Mouse (Mus musculus): ENCODE results near the gene Cnnm1. TPM values are rescaled to one million over a fixed set of nuclear protein-coding genes. Genes with fewer than 3 reads are reported as not detected.
A peak's percentile ranks its signal among the peaks of the same experiment; 100 is the strongest.

The Cnnm1 gene
- total RNA-seq (2014; rRNA removed) = 8.2 and 9.6 TPM in 2 replicates
- 2.5 and 3.4 TPM in 2 replicates for polyA plus RNA-seq (2015; fragmentation: Nextera tagmentation; extraction: Ambion mirVana)

- Histone ChIP-seq H3K36me3 (ENCODE audit: insufficient read depth, low read length) (no peaks in the 10 kb centered on the region), H3K9me3 (ENCODE audit: low read length) (no peaks in the 10 kb centered on the region; the same call in 1 of the 2 replicates), H3K4me3 (ENCODE audit: low read length) (peak within 1 kb of the TSS; percentile 55), H3K27me3 (ENCODE audit: insufficient read depth, low read length) (no peaks in the 10 kb centered on the region), H3K9ac (replicated peaks; ENCODE audit: low read length) (peak within 1 kb of the TSS; percentile 73), H3K4me1 (ENCODE audit: insufficient read depth, low read length) (0 out of 2 replicates have a peak, but pooled peaks cover 4% of the 10 kb centered on the region), H3K27ac (peak within 1 kb of the TSS; percentile 85), H3K4me2 (ENCODE audit: low read depth, low read length) (peak within 1 kb of the TSS; percentile 92)
- TF ChIP-seq CTCF (IDR thresholded peaks at IDR 0.05; ENCODE audit: low read depth) = peak; percentile 41
- DNase-seq (ENCODE audit: low spot score) (peak; percentile 87), ATAC-seq (peak; percentile 91)
- 1% methylated on average over 48 of the region's 51 CpGs for WGBS
Measured at GRCm38 (mm10) chr19:43440112-43440737, at the start of gene Cnnm1. TSS of gene Cnnm1 (plus strand) at chr19:43440436.

- peak; percentile 90 for DNase-seq (ENCODE audit: low spot score)
- TF ChIP-seq CTCF (IDR thresholded peaks at IDR 0.05; ENCODE audit: low read depth) = peak; percentile 90
- Histone ChIP-seq H3K4me2 (ENCODE audit: low read depth, low read length) (no peak overlapping the region), H3K27me3 (ENCODE audit: insufficient read depth, low read length) (no peaks in the 10 kb centered on the region), H3K27ac (no peak overlapping the region), H3K4me3 (ENCODE audit: low read length) (no peak overlapping the region), H3K9ac (replicated peaks; ENCODE audit: low read length) (no peak overlapping the region), H3K4me1 (ENCODE audit: insufficient read depth, low read length) (no peaks in the 10 kb centered on the region), H3K36me3 (ENCODE audit: insufficient read depth, low read length) (no peaks in the 10 kb centered on the region), H3K9me3 (ENCODE audit: low read length) (no peaks in the 10 kb centered on the region)
- WGBS = 4% methylated on average over 4 of the region's 4 CpGs
- ATAC-seq = peak; percentile 63; the same call in 1 of the 2 replicates
Measured at GRCm38 (mm10) chr19:43396327-43396726, 43.9 kb upstream of the Cnnm1 start.

- DNase-seq (ENCODE audit: low spot score) (peak; percentile 37), ATAC-seq (no peak)
- no peaks in the 10 kb centered on the region for H3K9me3 ChIP-seq (ENCODE audit: low read length)
- 45% methylated on average over 1 of the region's 1 CpGs for WGBS
- no peaks in the 10 kb centered on the region for H3K27me3 ChIP-seq (ENCODE audit: insufficient read depth, low read length)
- H3K4me2 ChIP-seq (ENCODE audit: low read depth, low read length) = no peak overlapping the region
- no peaks in the 10 kb centered on the region for H3K36me3 ChIP-seq (ENCODE audit: insufficient read depth, low read length)
- no peak overlapping the region for H3K9ac ChIP-seq (replicated peaks; ENCODE audit: low read length)
- no peak overlapping the region for H3K27ac ChIP-seq
- peak; percentile 43 for TF ChIP-seq CTCF (IDR thresholded peaks at IDR 0.05; ENCODE audit: low read depth)
- no peak overlapping the region for H3K4me3 ChIP-seq (ENCODE audit: low read length)
- no peaks in the 10 kb centered on the region for H3K4me1 ChIP-seq (ENCODE audit: insufficient read depth, low read length)
Measured at GRCm38 (mm10) chr19:43407181-43407580, 33.1 kb upstream of the Cnnm1 start.

GRCm38 (mm10) chr19:43415565-43415964, 24.7 kb upstream of the Cnnm1 start:
- ATAC-seq = no peak

GRCm38 (mm10) chr19:43420506-43420905, 19.7 kb upstream of the Cnnm1 start:
- no peaks in the 10 kb centered on the region for H3K27me3 ChIP-seq (ENCODE audit: insufficient read depth, low read length)
- no peaks in the 10 kb centered on the region for H3K9me3 ChIP-seq (ENCODE audit: low read length)
- no peak overlapping the region for H3K4me2 ChIP-seq (ENCODE audit: low read depth, low read length)
- ATAC-seq (no peak), DNase-seq (ENCODE audit: low spot score) (no peak)
- no peaks in the 10 kb centered on the region for H3K4me1 ChIP-seq (ENCODE audit: insufficient read depth, low read length)
- no peak overlapping the region for H3K9ac ChIP-seq (replicated peaks; ENCODE audit: low read length)
- no peaks in the 10 kb centered on the region for H3K36me3 ChIP-seq (ENCODE audit: insufficient read depth, low read length)
- TF ChIP-seq CTCF (IDR thresholded peaks at IDR 0.05; ENCODE audit: low read depth) = no peak
- WGBS = 85% methylated on average over 3 of the region's 3 CpGs
- H3K27ac ChIP-seq = no peak overlapping the region
- H3K4me3 ChIP-seq (ENCODE audit: low read length) = no peak overlapping the region

More at GRCm38 (mm10) chr19:43415565-43415964, 24.7 kb upstream of the Cnnm1 start:
- H3K27ac ChIP-seq = no peak overlapping the region
- TF ChIP-seq CTCF (IDR thresholded peaks at IDR 0.05; ENCODE audit: low read depth) = no peak
- H3K4me3 ChIP-seq (ENCODE audit: low read length) = no peak overlapping the region
- H3K9me3 ChIP-seq (ENCODE audit: low read length) = no peaks in the 10 kb centered on the region
- DNase-seq (ENCODE audit: low spot score) = no peak
- H3K4me1 ChIP-seq (ENCODE audit: insufficient read depth, low read length) = no peaks in the 10 kb centered on the region
- H3K36me3 ChIP-seq (ENCODE audit: insufficient read depth, low read length) = no peaks in the 10 kb centered on the region
- WGBS = 63% methylated on average over 2 of the region's 2 CpGs
- no peak overlapping the region for H3K4me2 ChIP-seq (ENCODE audit: low read depth, low read length)
- H3K27me3 ChIP-seq (ENCODE audit: insufficient read depth, low read length) = no peaks in the 10 kb centered on the region
- no peak overlapping the region for H3K9ac ChIP-seq (replicated peaks; ENCODE audit: low read length)

- 74% methylated on average over 2 of the region's 2 CpGs for WGBS
- ATAC-seq (no peak), DNase-seq (ENCODE audit: low spot score) (no peak)
- no peaks in the 10 kb centered on the region for H3K27me3 ChIP-seq (ENCODE audit: insufficient read depth, low read length)
- no peak overlapping the region for H3K4me3 ChIP-seq (ENCODE audit: low read length)
- H3K27ac ChIP-seq = no peak overlapping the region
- H3K9me3 ChIP-seq (ENCODE audit: low read length) = no peaks in the 10 kb centered on the region
- no peak overlapping the region for H3K9ac ChIP-seq (replicated peaks; ENCODE audit: low read length)
- 0 out of 2 replicates have a peak, but pooled peaks have one; percentile 7 for TF ChIP-seq CTCF (IDR thresholded peaks at IDR 0.05; ENCODE audit: low read depth)
- H3K4me2 ChIP-seq (ENCODE audit: low read depth, low read length) = no peak overlapping the region
- no peaks in the 10 kb centered on the region for H3K36me3 ChIP-seq (ENCODE audit: insufficient read depth, low read length)
- H3K4me1 ChIP-seq (ENCODE audit: insufficient read depth, low read length) = no peaks in the 10 kb centered on the region
Measured at GRCm38 (mm10) chr19:43424082-43424481, 16.2 kb upstream of the Cnnm1 start.
